Mouse (Mus musculus) layer of hippocampus, adult 2 months (tissue): ENCODE data around the gene Cmbl. TPM values are rescaled to one million over a fixed set of nuclear protein-coding genes. Genes with fewer than 3 reads are reported as not detected.
A peak's percentile ranks its signal among the peaks of the same experiment; 100 is the strongest.
"Not testable (repeated sequence)": the region's sequence is repeated elsewhere in the genome, so short reads cannot be mapped to it uniquely, and the experiment has no call there.

Source experiments
- DNase-seq, 2 experiments: peaks; one replicate each; pipeline ENCODE4 v3.0.0; 2022; ENCODE audit warnings: low spot score in 2 of 2
- H3K27ac ChIP-seq: fragments of 200-600 bp; 2 replicates; pipeline ENCODE4 v1.8.1; 2022
- H3K4me3 ChIP-seq: fragments of 200-600 bp; 2 replicates; pipeline ENCODE4 v1.8.1; 2022; ENCODE audit warnings: mild to moderate bottlenecking
- CTCF ChIP-seq: fragments of 200-600 bp; conservative IDR thresholded peaks from 2 replicates; pipeline ENCODE4 v1.8.1; 2022; ENCODE audit warnings: antibody characterized with exemption, mild to moderate bottlenecking, moderate library complexity
- total RNA-seq, 2 experiments: library from RNA; stranded (reverse); gene quantifications; 2 replicates each; pipeline ENCODE4 v1.2.3; 2021

The Cmbl gene
- total RNA-seq, 2 experiments from 2014 or later = 12.7 to 12.8 TPM

GRCm38 (mm10) chr15:31573692-31574091 is 8.5 kb downstream of the Cmbl start:
- H3K27ac ChIP-seq = no peak overlapping the region
- no peak for DNase-seq
- no peak overlapping the region for H3K4me3 ChIP-seq
- no peak for TF ChIP-seq CTCF

GRCm38 (mm10) chr15:31576076-31576475 is 10.9 kb downstream of the Cmbl start:
- TF ChIP-seq CTCF = no peak
- DNase-seq = no peak
- H3K27ac ChIP-seq = no peak overlapping the region
- no peak overlapping the region for H3K4me3 ChIP-seq

- H3K27ac ChIP-seq, H3K4me3 ChIP-seq, DNase-seq: not testable (repeated sequence)
These were observed 15.9 kb downstream of the Cmbl start for GRCm38 (mm10) chr15:31581086-31581485.

DNA sequence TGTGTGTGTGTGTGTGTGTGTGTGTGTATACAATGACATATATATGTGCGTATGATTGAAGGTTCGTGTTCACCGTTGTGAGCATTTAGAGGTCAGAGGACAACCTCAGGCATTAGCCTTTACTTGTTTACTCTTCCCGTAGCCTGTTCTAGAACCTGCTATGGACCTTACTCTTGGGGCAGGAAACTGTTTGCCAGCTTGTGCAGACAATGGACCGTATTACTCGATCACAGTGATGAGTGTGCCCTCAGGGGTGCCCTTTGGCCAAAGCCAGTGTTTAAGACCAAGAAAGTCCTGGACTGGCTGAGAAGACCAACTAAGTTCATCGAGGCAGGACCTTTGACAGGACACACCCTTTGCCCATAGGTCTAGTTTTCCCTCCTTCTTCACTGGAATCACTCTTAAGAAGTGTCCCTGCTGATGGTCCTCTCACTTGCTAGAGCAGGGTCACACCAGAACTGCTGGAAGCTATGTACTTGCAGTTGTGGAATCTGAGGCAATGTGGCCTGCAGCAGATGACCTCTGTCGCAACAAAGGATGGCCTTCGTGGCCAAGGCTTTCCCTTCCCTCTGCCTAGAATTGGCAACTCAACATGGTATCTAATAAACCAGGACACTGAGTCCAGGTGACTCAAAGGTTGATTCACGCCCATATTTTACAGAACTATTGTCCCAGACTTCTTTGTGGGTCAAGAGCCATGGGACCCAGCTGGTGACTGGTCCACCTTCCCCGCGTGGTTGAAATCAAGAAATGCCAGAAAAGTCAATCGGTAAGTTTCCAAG is 18.3 kb downstream of the Cmbl start:
- DNase-seq = no peak
- Histone ChIP-seq H3K27ac (no peak overlapping the region), H3K4me3 (no peak overlapping the region)
- TF ChIP-seq CTCF = no peak

GRCm38 (mm10) chr15:31585238-31585637 is 20.0 kb downstream of the Cmbl start:
- Histone ChIP-seq H3K27ac (peak overlapping the region; percentile 69), H3K4me3 (no peak overlapping the region)
- DNase-seq = peak; percentile 68 to 82
- TF ChIP-seq CTCF = no peak

DNA sequence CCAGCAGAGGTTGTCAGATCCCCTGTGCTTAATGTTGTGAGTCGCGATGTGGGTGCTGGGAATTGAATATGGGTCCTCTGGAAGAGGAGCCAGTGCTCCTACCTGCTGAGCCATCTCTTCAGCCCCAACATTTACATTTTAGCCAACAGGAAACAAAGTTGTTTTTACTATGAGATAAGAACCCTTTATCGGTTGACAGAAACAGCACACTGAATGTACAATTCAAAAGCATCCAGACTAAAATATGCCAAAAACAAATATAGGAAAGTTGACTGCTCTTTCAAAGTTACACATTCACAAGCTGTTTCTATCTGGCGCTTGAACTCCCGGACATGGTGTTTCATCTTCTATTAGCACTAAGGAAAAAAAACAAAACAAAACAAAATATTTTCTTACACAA is 20.9 kb downstream of the Cmbl start:
- no peak for DNase-seq
- H3K4me3 ChIP-seq = no peak overlapping the region
- no peak for TF ChIP-seq CTCF
- H3K27ac ChIP-seq = peak overlapping the region; percentile 69

GRCm38 (mm10) chr15:31586519-31586918 is 21.3 kb downstream of the Cmbl start:
- Histone ChIP-seq H3K4me3 (no peak overlapping the region), H3K27ac (peak overlapping the region; percentile 69)
- TF ChIP-seq CTCF = peak; percentile 99
- peak; percentile 82 to 91 for DNase-seq

DNA sequence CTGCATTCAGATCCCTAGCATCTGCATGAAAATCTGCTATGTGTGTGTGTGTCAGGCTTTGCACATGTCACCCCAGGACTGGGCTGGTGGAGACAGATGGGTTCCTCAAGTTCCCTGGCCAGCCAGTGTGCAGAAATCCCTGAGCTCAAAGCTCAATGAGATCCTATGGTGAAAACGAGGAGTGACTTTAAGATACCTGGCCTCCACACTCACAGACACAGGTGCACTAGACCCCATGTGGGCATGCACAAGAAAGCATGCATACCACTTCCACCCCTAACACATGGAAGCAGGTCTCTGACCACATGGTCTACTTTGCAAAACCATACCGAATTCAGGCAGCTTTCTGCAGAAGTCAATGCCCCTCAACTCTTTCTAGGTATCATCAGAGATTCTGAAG is 22.6 kb downstream of the Cmbl start:
- DNase-seq = no peak

DNA sequence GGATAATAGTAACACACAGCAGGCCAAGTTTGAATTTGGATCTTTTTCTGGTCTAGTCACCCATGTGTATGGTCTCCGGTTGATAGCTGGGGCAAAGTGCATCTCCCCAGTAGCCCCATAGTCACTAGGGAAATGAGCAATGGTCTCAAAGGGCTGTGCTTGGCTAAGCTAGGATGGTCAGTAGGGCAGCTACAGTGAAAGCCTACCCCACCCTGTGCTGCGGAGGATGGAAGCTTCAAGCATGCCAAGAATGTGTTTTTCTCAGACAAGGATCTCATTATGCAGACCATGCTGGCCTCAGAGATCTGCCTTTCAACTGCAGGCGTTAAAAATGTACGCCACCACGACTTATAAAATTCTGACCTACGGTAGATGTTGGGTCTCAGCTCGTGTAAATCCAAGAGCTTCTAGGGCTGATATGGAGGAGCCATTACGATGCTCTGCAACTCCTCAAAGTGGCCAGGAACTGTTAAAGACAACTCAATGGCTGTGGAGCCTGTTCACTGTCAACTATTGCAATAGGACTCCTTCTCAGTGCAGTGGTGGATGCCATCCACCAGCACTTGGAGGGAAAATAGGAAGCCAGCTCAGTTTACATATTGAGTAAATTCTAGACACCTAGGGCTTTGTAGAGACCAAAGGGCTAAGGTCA is 23.9 kb downstream of the Cmbl start:
- peak overlapping the region; percentile 77 for H3K27ac ChIP-seq
- H3K4me3 ChIP-seq = no peak overlapping the region
- no peak for TF ChIP-seq CTCF

More for the DNA sequence above, 22.6 kb downstream of the Cmbl start:
- Histone ChIP-seq H3K27ac (peak overlapping the region; percentile 66), H3K4me3 (no peak overlapping the region)
- no peak for TF ChIP-seq CTCF

GRCm38 (mm10) chr15:31590176-31590575 is 25.0 kb downstream of the Cmbl start:
- TF ChIP-seq CTCF = no peak
- Histone ChIP-seq H3K27ac (peak overlapping the region; percentile 46; the same call in 1 of the 2 replicates), H3K4me3 (no peak overlapping the region)
- no peak for DNase-seq

More for the DNA sequence above, 23.9 kb downstream of the Cmbl start:
- no peak for DNase-seq

GRCm38 (mm10) chr15:31592531-31592930 is 27.3 kb downstream of the Cmbl start:
- TF ChIP-seq CTCF = no peak
- H3K4me3 ChIP-seq = no peak overlapping the region
- DNase-seq = no peak
- no peak overlapping the region for H3K27ac ChIP-seq

- no peak for DNase-seq
- no peak for TF ChIP-seq CTCF
- Histone ChIP-seq H3K4me3 (no peak overlapping the region), H3K27ac (0 out of 2 replicates have a peak overlapping the region, but pooled peaks have one; percentile 28)
These were observed 29.1 kb downstream of the Cmbl start for GRCm38 (mm10) chr15:31594260-31594659.

- no peak overlapping the region for H3K4me3 ChIP-seq
- H3K27ac ChIP-seq = no peak overlapping the region
- no peak for DNase-seq
- no peak for TF ChIP-seq CTCF
These were observed 30.5 kb downstream of the Cmbl start for GRCm38 (mm10) chr15:31595651-31596050.

DNA sequence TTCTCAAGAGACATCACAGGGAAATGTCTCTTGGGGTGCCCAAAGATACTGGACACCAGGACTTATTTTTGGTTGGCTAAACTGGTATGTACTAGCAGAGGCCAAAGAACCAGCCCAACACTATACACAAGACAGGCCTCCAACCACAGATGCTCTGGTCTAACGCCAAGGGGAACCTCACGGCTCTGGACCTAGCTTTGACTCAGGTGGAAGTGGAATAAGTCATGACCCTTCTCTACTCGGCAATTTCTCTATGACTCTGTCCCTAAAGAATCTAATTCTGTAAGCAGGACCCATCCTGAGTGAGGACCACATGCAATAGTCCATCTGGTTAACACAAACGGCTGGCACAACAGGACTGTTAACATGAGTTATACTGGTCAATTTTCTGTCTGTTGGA is 34.6 kb downstream of the Cmbl start:
- Histone ChIP-seq H3K4me3 (peak overlapping the region; percentile 73), H3K27ac (no peak overlapping the region)
- TF ChIP-seq CTCF = no peak
- no peak for DNase-seq
